Mouse (Mus musculus) embryonic fibroblast, embryonic 13.5 days (primary cell): ENCODE data around the gene Aqr.

Source experiments
- CTCF ChIP-seq: IDR thresholded peaks from 2 replicates; pipeline ENCODE4 v1.5.1; 2011; ENCODE audit warnings: mild to moderate bottlenecking, control low read depth, low read length, moderate library complexity, borderline replicate concordance; ENCODE audit not compliant: insufficient read depth
- POLR2A ChIP-seq: IDR thresholded peaks from 2 replicates; pipeline ENCODE4 v1.6.1; 2011; ENCODE audit warnings: low read depth, mild to moderate bottlenecking, control low read depth, low read length, moderate library complexity

GRCm38 (mm10) chr2:114157345-114157744, 29.5 kb downstream of the Aqr start:
- no peak for TF ChIP-seq POLR2A
- TF ChIP-seq CTCF = no peak
